Mouse (Mus musculus): ENCODE data around the gene Snap29. TPM values are rescaled to one million over a fixed set of nuclear protein-coding genes. Genes with fewer than 3 reads are reported as not detected.

Gene Snap29
- 11.6 and 12.9 TPM in 2 replicates for polyA plus RNA-seq (2015; fragmentation: Nextera tagmentation; extraction: Ambion mirVana)

DNA sequence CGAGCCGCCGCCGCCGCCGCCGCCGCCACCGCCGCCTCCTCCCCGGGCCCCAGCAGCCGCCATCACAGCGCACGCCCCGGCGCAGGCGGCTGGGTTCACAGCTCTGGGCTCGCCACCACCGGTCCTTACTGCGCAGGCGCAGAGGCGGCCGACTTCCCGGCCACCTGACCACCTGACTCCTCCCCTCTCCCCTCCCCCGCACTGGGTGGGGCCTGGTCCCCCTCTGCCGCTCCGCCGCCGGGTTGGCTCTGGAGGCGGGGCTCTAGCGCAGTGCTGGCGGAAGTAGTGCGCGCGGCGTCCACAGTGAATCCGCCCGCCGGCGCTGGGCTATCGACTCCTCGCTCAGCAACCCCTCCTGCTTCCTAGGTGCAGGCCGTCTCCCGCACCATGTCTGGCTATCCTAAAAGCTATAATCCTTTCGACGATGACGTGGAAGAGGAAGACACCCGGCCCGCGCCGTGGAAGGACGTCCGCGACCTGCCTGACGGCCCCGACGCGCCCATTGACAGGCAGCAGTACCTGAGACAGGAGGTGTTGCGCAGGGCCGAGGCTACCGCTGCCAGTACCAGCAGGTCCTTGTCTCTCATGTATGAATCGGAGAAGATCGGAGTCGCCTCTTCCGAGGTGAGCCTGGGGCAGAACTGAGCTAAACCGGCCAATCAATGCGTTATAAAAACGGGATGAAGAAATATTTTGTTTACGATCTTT, at the start of gene Snap29, which contains the start of gene Pi4ka:
Gene Snap29, plus strand, starts transcription at position 251 of the 708 bp plus-strand sequence.
Gene Pi4ka, minus strand, starts transcription at position 579 of the 708 bp plus-strand sequence.
- H3K4me2 ChIP-seq (ENCODE audit: low read depth, low read length) = peak within 1 kb of the TSS; percentile 89

DNA sequence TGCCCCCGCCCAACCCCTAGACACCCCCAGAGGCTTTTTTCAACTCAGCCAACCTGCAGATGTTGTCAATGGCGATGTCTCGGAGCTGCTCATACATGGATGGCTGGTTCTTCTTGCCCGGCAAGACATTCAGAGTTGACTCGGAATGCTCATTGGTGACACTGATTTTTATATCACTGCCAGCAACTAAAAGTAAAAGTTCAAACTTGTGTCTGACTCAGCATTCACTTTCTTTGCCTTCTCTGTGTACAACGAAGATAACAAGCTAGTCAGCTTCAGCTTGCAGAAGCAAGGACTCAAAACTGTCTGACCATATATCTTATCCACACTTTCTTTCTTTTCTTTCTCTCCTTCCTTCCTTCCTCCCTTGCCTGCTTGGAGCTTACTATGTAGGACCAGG, 49.8 kb upstream of the Snap29 start:
- H3K36me3 ChIP-seq (ENCODE audit: control insufficient read depth, insufficient read depth) = peaks cover 48% of the 10 kb centered on the region
- no peak overlapping the region for H3K27ac ChIP-seq (ENCODE audit: low read length)
- no peak overlapping the region for H3K4me2 ChIP-seq (ENCODE audit: low read depth, low read length)
- ATAC-seq (replicated peaks; ENCODE audit: extremely low read depth, insufficient read depth, low FRiP score) = no peak
- 84% methylated on average over 6 of the region's 6 CpGs for WGBS
- no peaks in the 10 kb centered on the region for H3K27me3 ChIP-seq (ENCODE audit: control insufficient read depth, insufficient read depth, low read length)
- H3K9ac ChIP-seq (ENCODE audit: low read length) = no peak overlapping the region
- H3K4me3 ChIP-seq (ENCODE audit: low read length) = no peak overlapping the region
- H3K4me1 ChIP-seq (ENCODE audit: control insufficient read depth, insufficient read depth, low read length) = no peaks in the 10 kb centered on the region
- H3K9me3 ChIP-seq (replicated peaks; ENCODE audit: control insufficient read depth, low read length) = no peaks in the 10 kb centered on the region

More for the DNA sequence above, at the start of gene Snap29, which contains the start of gene Pi4ka:
- Histone ChIP-seq H3K27ac (ENCODE audit: low read length) (peak within 1 kb of the TSS; percentile 79), H3K27me3 (ENCODE audit: control insufficient read depth, insufficient read depth, low read length) (no peaks in the 10 kb centered on the region), H3K9me3 (replicated peaks; ENCODE audit: control insufficient read depth, low read length) (no peaks in the 10 kb centered on the region), H3K36me3 (ENCODE audit: control insufficient read depth, insufficient read depth) (peaks cover 3% of the 10 kb centered on the region; the same call in 1 of the 2 replicates), H3K4me1 (ENCODE audit: control insufficient read depth, insufficient read depth, low read length) (peaks cover 19% of the 10 kb centered on the region), H3K4me3 (ENCODE audit: low read length) (peak within 1 kb of the TSS; percentile 69), H3K9ac (ENCODE audit: low read length) (peak within 1 kb of the TSS; percentile 79)
- WGBS = under 1% methylated on average over 62 of the region's 69 CpGs
- peak; percentile 96 for ATAC-seq (replicated peaks; ENCODE audit: extremely low read depth, insufficient read depth, low FRiP score)

DNA sequence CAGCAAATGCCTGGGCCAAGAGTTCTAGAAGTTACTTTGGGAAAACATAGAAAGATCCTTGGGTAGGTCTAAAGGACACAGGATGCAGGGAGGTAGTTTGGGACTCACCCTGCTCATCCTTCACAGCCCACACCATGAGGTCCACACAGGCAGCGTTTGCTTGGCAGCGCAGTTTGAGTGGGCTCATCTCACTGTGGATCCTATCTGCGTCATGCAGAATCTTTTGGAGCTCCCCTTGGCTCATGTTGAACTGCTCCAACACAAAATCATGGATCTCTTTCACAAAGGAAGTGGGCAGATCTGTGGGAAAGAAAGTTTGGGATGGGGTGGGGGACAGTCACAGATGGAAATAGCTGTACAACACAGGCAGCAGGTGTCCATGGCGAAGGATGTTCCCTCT, 47.0 kb upstream of the Snap29 start:
- H3K27ac ChIP-seq (ENCODE audit: low read length) = no peak overlapping the region
- H3K4me1 ChIP-seq (ENCODE audit: control insufficient read depth, insufficient read depth, low read length) = no peaks in the 10 kb centered on the region
- 95% methylated on average over 4 of the region's 4 CpGs for WGBS
- H3K4me3 ChIP-seq (ENCODE audit: low read length) = no peak overlapping the region
- no peak overlapping the region for H3K4me2 ChIP-seq (ENCODE audit: low read depth, low read length)
- H3K36me3 ChIP-seq (ENCODE audit: control insufficient read depth, insufficient read depth) = peaks cover 34% of the 10 kb centered on the region
- no peaks in the 10 kb centered on the region for H3K27me3 ChIP-seq (ENCODE audit: control insufficient read depth, insufficient read depth, low read length)
- no peak overlapping the region for H3K9ac ChIP-seq (ENCODE audit: low read length)
- ATAC-seq (replicated peaks; ENCODE audit: extremely low read depth, insufficient read depth, low FRiP score) = no peak
- H3K9me3 ChIP-seq (replicated peaks; ENCODE audit: control insufficient read depth, low read length) = no peaks in the 10 kb centered on the region

DNA sequence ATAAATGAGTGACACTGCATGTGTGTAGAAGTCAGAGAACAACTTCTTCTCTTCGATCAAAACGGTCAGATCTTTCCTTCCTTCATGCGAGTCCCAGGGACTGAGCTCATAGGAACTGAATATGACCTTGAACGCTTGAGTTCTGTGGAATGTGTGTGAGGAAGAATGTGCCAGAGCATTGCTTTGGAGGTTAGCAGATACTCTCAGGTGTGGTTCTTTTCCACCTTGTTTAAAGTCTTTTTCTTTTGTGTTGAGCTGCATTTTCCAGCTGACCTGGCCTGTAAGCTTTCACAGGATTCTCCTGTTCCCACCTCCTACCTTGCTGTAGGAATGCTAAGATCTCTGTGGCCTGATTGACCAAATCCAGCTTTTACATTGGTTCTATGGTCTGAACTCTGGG, 23.5 kb upstream of the Snap29 start:
- Histone ChIP-seq H3K27ac (ENCODE audit: low read length) (peak overlapping the region; percentile 31; the same call in 1 of the 2 replicates), H3K9me3 (replicated peaks; ENCODE audit: control insufficient read depth, low read length) (no peaks in the 10 kb centered on the region), H3K4me3 (ENCODE audit: low read length) (no peak overlapping the region), H3K4me1 (ENCODE audit: control insufficient read depth, insufficient read depth, low read length) (no peaks in the 10 kb centered on the region; the same call in 1 of the 2 replicates), H3K27me3 (ENCODE audit: control insufficient read depth, insufficient read depth, low read length) (no peaks in the 10 kb centered on the region), H3K4me2 (ENCODE audit: low read depth, low read length) (no peak overlapping the region), H3K9ac (ENCODE audit: low read length) (no peak overlapping the region), H3K36me3 (ENCODE audit: control insufficient read depth, insufficient read depth) (peaks cover 13% of the 10 kb centered on the region; the same call in 1 of the 2 replicates)
- 52% methylated on average over 4 of the region's 4 CpGs for WGBS
- no peak for ATAC-seq (replicated peaks; ENCODE audit: extremely low read depth, insufficient read depth, low FRiP score)

DNA sequence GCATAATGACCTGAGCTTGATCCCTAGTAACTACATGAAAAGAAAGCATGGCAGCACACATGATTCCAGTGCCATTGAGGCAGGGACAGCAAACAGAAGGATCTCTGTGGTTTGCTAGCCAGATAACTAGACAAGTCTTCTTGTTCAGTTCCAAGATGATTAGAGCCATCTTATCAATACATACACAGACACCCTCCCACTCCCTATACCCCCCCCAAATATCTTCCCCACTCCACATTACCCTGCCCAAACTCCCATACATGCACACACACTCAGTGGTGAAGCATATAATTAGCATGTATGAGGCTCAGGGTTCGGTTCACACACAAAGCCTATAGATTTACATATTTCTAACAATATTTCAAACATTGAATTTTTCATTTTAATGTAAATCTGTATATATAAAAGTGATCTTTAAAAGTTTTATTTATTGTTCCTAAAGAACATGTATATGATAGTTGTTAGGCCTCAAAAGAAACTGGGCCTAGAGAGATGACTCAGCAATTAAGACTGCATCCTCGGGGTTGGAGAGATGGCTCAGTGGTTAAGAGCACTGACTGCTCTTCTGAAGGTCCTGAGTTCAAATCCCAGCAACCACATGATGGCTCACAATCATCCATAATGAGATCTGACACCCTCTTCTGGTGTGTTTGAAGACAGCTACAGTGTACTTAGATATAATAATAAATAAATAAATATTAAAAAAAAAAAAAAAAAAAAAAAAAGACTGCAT, 22.0 kb upstream of the Snap29 start:
- no peaks in the 10 kb centered on the region for H3K9me3 ChIP-seq (replicated peaks; ENCODE audit: control insufficient read depth, low read length)
- H3K4me1 ChIP-seq (ENCODE audit: control insufficient read depth, insufficient read depth, low read length) = no peaks in the 10 kb centered on the region; the same call in 1 of the 2 replicates
- no peaks in the 10 kb centered on the region for H3K27me3 ChIP-seq (ENCODE audit: control insufficient read depth, insufficient read depth, low read length)
- H3K4me2 ChIP-seq (ENCODE audit: low read depth, low read length) = no peak overlapping the region
- no peak for ATAC-seq (replicated peaks; ENCODE audit: extremely low read depth, insufficient read depth, low FRiP score)
- H3K36me3 ChIP-seq (ENCODE audit: control insufficient read depth, insufficient read depth) = peaks cover 7% of the 10 kb centered on the region; the same call in 1 of the 2 replicates
- no peak overlapping the region for H3K27ac ChIP-seq (ENCODE audit: low read length)
- WGBS = 88% methylated on average over 2 of the region's 2 CpGs
- no peak overlapping the region for H3K9ac ChIP-seq (ENCODE audit: low read length)
- H3K4me3 ChIP-seq (ENCODE audit: low read length) = no peak overlapping the region

DNA sequence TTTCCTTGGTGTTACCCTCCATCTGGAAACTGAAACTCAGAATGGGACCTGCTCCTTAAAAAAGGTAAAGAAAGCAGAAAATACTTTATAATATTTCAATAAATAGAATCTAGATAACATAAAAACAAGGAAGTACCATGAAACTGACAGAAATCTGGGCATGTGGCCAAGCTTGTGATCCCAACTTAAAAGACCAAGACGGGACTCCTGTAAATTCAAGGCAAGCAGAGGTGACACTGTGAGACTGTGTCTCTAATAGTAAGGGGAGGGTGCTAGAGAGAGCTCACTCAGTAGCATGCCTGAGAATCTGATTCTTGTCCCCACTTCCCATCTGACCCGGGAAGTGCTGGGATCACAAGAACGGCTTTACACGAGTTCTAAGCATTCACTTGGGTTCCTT, 13.0 kb upstream of the Snap29 start:
- H3K36me3 ChIP-seq (ENCODE audit: control insufficient read depth, insufficient read depth) = peaks cover 13% of the 10 kb centered on the region
- H3K4me3 ChIP-seq (ENCODE audit: low read length) = no peak overlapping the region
- no peak overlapping the region for H3K9ac ChIP-seq (ENCODE audit: low read length)
- no peak overlapping the region for H3K27ac ChIP-seq (ENCODE audit: low read length)
- no peak overlapping the region for H3K4me2 ChIP-seq (ENCODE audit: low read depth, low read length)
- 61% methylated on average over 4 of the region's 4 CpGs for WGBS
- H3K4me1 ChIP-seq (ENCODE audit: control insufficient read depth, insufficient read depth, low read length) = no peaks in the 10 kb centered on the region
- no peak for ATAC-seq (replicated peaks; ENCODE audit: extremely low read depth, insufficient read depth, low FRiP score)
- no peaks in the 10 kb centered on the region for H3K27me3 ChIP-seq (ENCODE audit: control insufficient read depth, insufficient read depth, low read length)
- no peaks in the 10 kb centered on the region for H3K9me3 ChIP-seq (replicated peaks; ENCODE audit: control insufficient read depth, low read length)

DNA sequence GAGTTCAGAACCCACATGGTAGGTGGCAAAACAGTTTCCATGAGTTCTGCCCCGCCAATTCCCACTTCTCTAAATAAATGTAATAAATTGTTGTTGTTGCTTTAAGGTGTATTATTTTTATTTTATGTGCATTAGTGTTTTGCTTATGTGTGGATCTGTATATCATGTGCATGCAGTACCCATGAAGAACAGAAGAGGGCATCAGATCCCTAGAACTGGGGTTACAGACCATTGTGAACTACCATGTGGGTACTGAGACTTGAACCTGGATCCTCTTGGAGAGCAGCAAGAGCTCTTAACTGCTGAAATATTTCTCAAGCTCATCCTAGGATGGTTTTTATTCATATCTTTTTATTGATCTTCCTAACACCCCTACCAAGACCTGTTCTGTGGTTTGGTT, 2.9 kb upstream of the Snap29 start:
- Histone ChIP-seq H3K27me3 (ENCODE audit: control insufficient read depth, insufficient read depth, low read length) (no peaks in the 10 kb centered on the region), H3K9ac (ENCODE audit: low read length) (no peak overlapping the region), H3K9me3 (replicated peaks; ENCODE audit: control insufficient read depth, low read length) (no peaks in the 10 kb centered on the region), H3K27ac (ENCODE audit: low read length) (no peak overlapping the region), H3K4me2 (ENCODE audit: low read depth, low read length) (no peak overlapping the region), H3K4me1 (ENCODE audit: control insufficient read depth, insufficient read depth, low read length) (peaks cover 12% of the 10 kb centered on the region), H3K4me3 (ENCODE audit: low read length) (no peak overlapping the region), H3K36me3 (ENCODE audit: control insufficient read depth, insufficient read depth) (peaks cover 3% of the 10 kb centered on the region; the same call in 1 of the 2 replicates)
- ATAC-seq (replicated peaks; ENCODE audit: extremely low read depth, insufficient read depth, low FRiP score) = no peak
- 60% methylated on average over 1 of the region's 1 CpGs for WGBS

DNA sequence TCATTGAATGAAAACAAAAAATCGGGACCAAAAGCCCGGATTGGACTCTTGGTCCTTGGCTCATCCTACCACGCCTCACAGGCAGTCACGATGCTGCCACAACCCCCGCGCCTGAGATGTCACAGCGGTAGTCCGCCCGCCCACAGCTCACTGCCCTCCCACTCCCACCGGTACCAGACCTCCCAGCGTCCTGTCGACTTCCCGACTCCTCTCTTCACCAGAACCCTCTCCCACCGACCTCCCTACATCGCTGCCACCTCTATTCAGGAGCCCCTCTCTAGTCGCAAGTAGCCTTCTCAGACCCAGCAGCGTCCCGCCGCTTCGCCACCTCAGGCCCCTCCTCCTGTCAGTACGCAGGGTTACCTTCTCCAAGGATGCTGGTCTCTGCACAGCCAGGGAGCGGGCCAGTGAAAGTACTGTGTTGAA, 502 bp upstream of the Snap29 start:
- no peaks in the 10 kb centered on the region for H3K9me3 ChIP-seq (replicated peaks; ENCODE audit: control insufficient read depth, low read length)
- under 1% methylated on average over 22 of the region's 22 CpGs for WGBS
- ATAC-seq (replicated peaks; ENCODE audit: extremely low read depth, insufficient read depth, low FRiP score) = peak; percentile 72

More for the DNA sequence above, 502 bp upstream of the Snap29 start:
- Histone ChIP-seq H3K4me1 (ENCODE audit: control insufficient read depth, insufficient read depth, low read length) (peaks cover 18% of the 10 kb centered on the region), H3K27ac (ENCODE audit: low read length) (peak overlapping the region; percentile 79), H3K4me2 (ENCODE audit: low read depth, low read length) (peak overlapping the region; percentile 89), H3K36me3 (ENCODE audit: control insufficient read depth, insufficient read depth) (peaks cover 3% of the 10 kb centered on the region; the same call in 1 of the 2 replicates), H3K4me3 (ENCODE audit: low read length) (peak overlapping the region; percentile 69), H3K9ac (ENCODE audit: low read length) (peak overlapping the region; percentile 79), H3K27me3 (ENCODE audit: control insufficient read depth, insufficient read depth, low read length) (no peaks in the 10 kb centered on the region)
